In genomic region chr8:94914256-94914655, GRCm38 (mm10) we compare ENCODE assay signal across 14 mouse cellular contexts. TPM values are rescaled to one million over a fixed set of nuclear protein-coding genes. Genes with fewer than 3 reads are reported as not detected.
DNase-seq lines count a peak whose midpoint lies in the region; ATAC-seq lines count a peak whose summit lies in the region.
"Had no signal": no experiment of that assay in that cellular context is flagged by ENCODE, and none has a peak within 500 bp of the region (broad histone marks: within the 10 kb centered on the region; RNA-seq: fewer than 3 reads in every experiment).

No protein-coding gene starts in this region.

- intact Hi-C loops in heart, postnatal 25 days (cut with DNase I) = no loop called here

- peak overlapping the region; percentile 72; the same call in 1 of the 2 replicates for H3K9ac ChIP-seq in heart, embryonic 13.5 days
- H3K9ac ChIP-seq in intestine, embryonic 16.5 days (ENCODE audit: low read depth, low read length) = 0 out of 2 replicates have a peak overlapping the region, but pooled peaks have one; percentile 48

- no peaks in the 10 kb centered on the region for H3K9me3 ChIP-seq in heart, embryonic 13.5 days
- no peaks in the 10 kb centered on the region for H3K9me3 ChIP-seq in embryonic facial prominence, embryonic 10.5 days
- H3K9me3 ChIP-seq in intestine, embryonic 16.5 days (ENCODE audit: control insufficient read depth, low read length) = no peaks in the 10 kb centered on the region
- H3K9me3 ChIP-seq: neural tube, embryonic 12.5 days had no signal

- 0 out of 2 replicates have a peak overlapping the region, but pooled peaks have one; percentile 5 for H3K4me3 ChIP-seq in heart, embryonic 13.5 days
- peak overlapping the region; percentile 65 for H3K4me3 ChIP-seq in embryonic facial prominence, embryonic 10.5 days
- H3K4me3 ChIP-seq in intestine, embryonic 16.5 days (ENCODE audit: low read length) = no peak overlapping the region
- H3K4me3 ChIP-seq: left cerebral cortex, adult 2 months had no signal

- H3K4me2 ChIP-seq in heart, embryonic 13.5 days = peak overlapping the region; percentile 71
- no peak overlapping the region for H3K4me2 ChIP-seq in intestine, embryonic 16.5 days (ENCODE audit: low read depth, low read length)

- H3K27me3 ChIP-seq in heart, embryonic 13.5 days (replicated peaks) = peaks cover 11% of the 10 kb centered on the region
- H3K27me3 ChIP-seq in embryonic facial prominence, embryonic 10.5 days (replicated peaks; ENCODE audit: low read depth, poor library complexity, severe bottlenecking) = peaks cover 53% of the 10 kb centered on the region
- no peaks in the 10 kb centered on the region for H3K27me3 ChIP-seq in intestine, embryonic 16.5 days (replicated peaks; ENCODE audit: control insufficient read depth, insufficient read depth, low read length)

- 67% methylated on average over 6 of the region's 6 CpGs for WGBS in heart, embryonic 13.5 days
- WGBS in embryonic facial prominence, embryonic 10.5 days = 82% methylated on average over 6 of the region's 6 CpGs
- 67% methylated on average over 6 of the region's 6 CpGs for WGBS in intestine, embryonic 16.5 days

- H3K27ac ChIP-seq in heart, embryonic 13.5 days (replicated peaks) = peak overlapping the region; percentile 68; the same call in 1 of the 2 replicates
- H3K27ac ChIP-seq in embryonic facial prominence, embryonic 10.5 days (replicated peaks) = peak overlapping the region; percentile 80
- H3K27ac ChIP-seq in intestine, embryonic 16.5 days (ENCODE audit: low read length) = no peak overlapping the region
- H3K27ac ChIP-seq: left cerebral cortex, adult 2 months; macrophage; neural tube, embryonic 12.5 days had no signal

- no peak for DNase-seq in heart, postnatal 25 days (ENCODE audit: low spot score)
- DNase-seq in 3134 (ENCODE audit: extremely low read depth, insufficient read length, low spot score) = peak; percentile 63
- DNase-seq in embryonic facial prominence, embryonic 10.5 days (ENCODE audit: low spot score) = no peak
- no peak for DNase-seq in adrenal gland, adult 8-10 months
- DNase-seq in right cerebral cortex, adult 18-20 months = no peak
- DNase-seq: adrenal gland, postnatal 14 days; cerebellum, adult 2 months had no signal

- H3K36me3 ChIP-seq in heart, embryonic 13.5 days = peaks cover 42% of the 10 kb centered on the region
- peaks cover 35% of the 10 kb centered on the region for H3K36me3 ChIP-seq in embryonic facial prominence, embryonic 10.5 days (replicated peaks)
- peaks cover 3% of the 10 kb centered on the region; the same call in 1 of the 2 replicates for H3K36me3 ChIP-seq in intestine, embryonic 16.5 days (ENCODE audit: control insufficient read depth, insufficient read depth, low read length)
- H3K36me3 ChIP-seq: neural tube, embryonic 12.5 days had no signal

- no peak for ATAC-seq in heart, embryonic 13.5 days (ENCODE audit: extremely low read depth, insufficient number of reproducible peaks, low FRiP score, low TSS enrichment)
- ATAC-seq in intestine, embryonic 16.5 days = no peak
- no peak for ATAC-seq in inflammation-experienced regulatory T-cells, adult 6 months

- H3K4me1 ChIP-seq in heart, embryonic 13.5 days = peaks cover 63% of the 10 kb centered on the region
- peaks cover 64% of the 10 kb centered on the region for H3K4me1 ChIP-seq in embryonic facial prominence, embryonic 10.5 days
- peaks cover 44% of the 10 kb centered on the region for H3K4me1 ChIP-seq in intestine, embryonic 16.5 days (ENCODE audit: control insufficient read depth, insufficient read depth, low read length)

RNA-seq across cellular contexts. Expression of gene Ccdc102a, which starts 3.6 kb away (rescaled TPM):
- polyA plus RNA-seq in heart, embryonic 13.5 days (2015; fragmentation: Nextera tagmentation; extraction: Ambion mirVana) = 18.2 and 18.7 TPM in 2 replicates
- 1 to 10 TPM; 6.3 to 7.2 TPM for total RNA-seq in heart, postnatal 25 days (2021)
- 23.0 and 24.1 TPM in 2 replicates for polyA plus RNA-seq in embryonic facial prominence, embryonic 10.5 days (2016; fragmentation: Nextera tagmentation; extraction: Ambion mirVana)
- polyA plus RNA-seq in intestine, embryonic 16.5 days (2015; fragmentation: Nextera tagmentation; extraction: Ambion mirVana) = 10.9 and 11.5 TPM in 2 replicates
- total RNA-seq in adrenal gland, adult 8-10 months (2022) = 10 to 100 TPM in 2 of 4 experiments, 1 to 10 TPM in 2; 6.9 to 11.1 (median 8.6) TPM
- polyA plus RNA-seq in inflammation-experienced regulatory T-cells, adult 6 months (2017; shearing (Covaris generic)) = 1 to 10 TPM in 1 of 3 experiments, under 1 TPM in 2; 0.24 to 1.0 (median 0.25) TPM

RNA-seq across cellular contexts. Expression of gene Adgrg5, which starts 9.2 kb away (rescaled TPM):
- 0.18 and 0.32 TPM in 2 replicates for polyA plus RNA-seq in heart, embryonic 13.5 days (2015; fragmentation: Nextera tagmentation; extraction: Ambion mirVana)
- total RNA-seq in heart, postnatal 25 days (2021) = under 1 TPM; 0.29 to 0.34 TPM
- 0.30 and 0.51 TPM in 2 replicates for polyA plus RNA-seq in embryonic facial prominence, embryonic 10.5 days (2016; fragmentation: Nextera tagmentation; extraction: Ambion mirVana)
- 1.6 and 2.8 TPM in 2 replicates for polyA plus RNA-seq in intestine, embryonic 16.5 days (2015; fragmentation: Nextera tagmentation; extraction: Ambion mirVana)
- 1 to 10 TPM in 2 of 4 experiments, under 1 TPM in 2; 0.49 to 2.0 (median 0.94) TPM for total RNA-seq in adrenal gland, adult 8-10 months (2022)
- 1 to 10 TPM; 1.8 to 4.3 (median 4.1) TPM for polyA plus RNA-seq in inflammation-experienced regulatory T-cells, adult 6 months (2017; shearing (Covaris generic))
- total RNA-seq: left cerebral cortex, adult 2 months; midbrain, postnatal 0 days had no signal

RNA-seq across cellular contexts. Expression of gene Dok4, which starts 38.1 kb away (rescaled TPM):
- polyA plus RNA-seq in heart, embryonic 13.5 days (2015; fragmentation: Nextera tagmentation; extraction: Ambion mirVana) = 35.5 and 38.2 TPM in 2 replicates
- 10 to 100 TPM; 17.5 to 21.4 TPM for total RNA-seq in heart, postnatal 25 days (2021)
- polyA plus RNA-seq in embryonic facial prominence, embryonic 10.5 days (2016; fragmentation: Nextera tagmentation; extraction: Ambion mirVana) = 16.3 and 16.8 TPM in 2 replicates
- 49.6 and 51.5 TPM in 2 replicates for polyA plus RNA-seq in intestine, embryonic 16.5 days (2015; fragmentation: Nextera tagmentation; extraction: Ambion mirVana)
- 10 to 100 TPM in 2 of 4 experiments, 1 to 10 TPM in 2; 6.5 to 13.8 (median 9.8) TPM for total RNA-seq in adrenal gland, adult 8-10 months (2022)
- polyA plus RNA-seq in inflammation-experienced regulatory T-cells, adult 6 months (2017; shearing (Covaris generic)) = under 1 TPM; 0.35 to 0.50 (median 0.50) TPM

RNA-seq across cellular contexts. Expression of gene Polr2c, which starts 57.0 kb away (rescaled TPM):
- polyA plus RNA-seq in heart, embryonic 13.5 days (2015; fragmentation: Nextera tagmentation; extraction: Ambion mirVana) = 107 and 129 TPM in 2 replicates
- 10 to 100 TPM; 57.5 to 64.3 TPM for total RNA-seq in heart, postnatal 25 days (2021)
- 180 and 184 TPM in 2 replicates for polyA plus RNA-seq in embryonic facial prominence, embryonic 10.5 days (2016; fragmentation: Nextera tagmentation; extraction: Ambion mirVana)
- 117 and 133 TPM in 2 replicates for polyA plus RNA-seq in intestine, embryonic 16.5 days (2015; fragmentation: Nextera tagmentation; extraction: Ambion mirVana)
- total RNA-seq in adrenal gland, adult 8-10 months (2022) = 10 to 100 TPM; 55.9 to 91.6 (median 71.1) TPM
- 100 to 1,000 TPM in 2 of 3 experiments, 10 to 100 TPM in 1; 85.4 to 108 (median 104) TPM for polyA plus RNA-seq in inflammation-experienced regulatory T-cells, adult 6 months (2017; shearing (Covaris generic))

Comparison
In these comparisons a context has a peak if more than half of its experiments do, and no peak if none do; other contexts are left out.
1. RNA of gene Dok4, which starts 38.1 kb away (polyA plus RNA-seq): 49.6 to 51.5 TPM in intestine, embryonic 16.5 days, 35.5 to 38.2 TPM in heart, embryonic 13.5 days and 16.3 to 16.8 TPM in embryonic facial prominence, embryonic 10.5 days; 0.35 to 0.50 TPM in inflammation-experienced regulatory T-cells, adult 6 months; every median in the first group is over 10 times any median in the second.